Mouse (Mus musculus): ENCODE measurements around the gene Galr2.

Gene Galr2

DNA sequence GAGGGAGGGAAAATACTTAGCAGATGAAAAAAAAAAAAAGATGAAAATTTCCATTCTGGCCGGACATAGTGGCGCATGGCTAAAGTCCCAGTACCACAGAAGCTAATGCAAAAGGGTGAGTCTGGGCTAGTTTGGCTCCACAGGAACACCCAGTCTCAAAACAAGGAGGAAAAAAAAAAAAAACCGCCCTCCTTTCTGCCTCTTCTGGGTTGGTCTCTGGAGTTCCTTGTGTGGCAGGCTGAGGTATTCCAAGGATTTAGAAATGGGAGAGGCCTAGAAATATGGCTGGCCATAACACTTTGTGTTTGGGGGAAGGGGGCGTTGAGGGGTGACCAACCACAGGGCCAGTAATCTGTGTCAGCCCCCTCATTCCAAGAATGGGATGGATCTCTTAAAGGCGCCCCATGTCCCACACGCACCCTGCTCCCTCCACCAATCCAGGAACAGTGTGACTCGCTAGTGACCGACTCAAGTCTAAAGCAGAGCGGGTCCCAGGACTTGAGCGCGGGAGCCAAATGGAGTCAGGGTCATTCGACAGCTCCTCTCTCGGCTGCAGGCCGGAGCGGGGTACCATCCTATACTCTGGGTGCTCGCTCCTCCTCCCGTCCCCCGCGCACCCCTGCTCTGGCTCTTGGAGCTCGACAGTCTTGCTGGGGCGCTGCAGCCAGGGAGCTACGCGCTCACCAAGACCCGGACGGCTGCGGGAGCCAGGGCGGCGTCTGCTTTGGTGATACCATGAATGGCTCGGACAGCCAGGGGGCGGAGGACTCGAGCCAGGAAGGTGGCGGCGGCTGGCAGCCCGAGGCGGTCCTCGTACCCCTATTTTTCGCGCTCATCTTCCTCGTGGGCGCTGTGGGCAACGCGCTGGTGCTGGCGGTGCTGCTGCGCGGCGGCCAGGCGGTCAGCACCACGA, at the start of gene Galr2:
Gene Galr2, plus strand, starts transcription at position 189 of the 913 bp plus-strand sequence.
- no peak for DNase-seq (ENCODE audit: low spot score in 2 of 2)

DNA sequence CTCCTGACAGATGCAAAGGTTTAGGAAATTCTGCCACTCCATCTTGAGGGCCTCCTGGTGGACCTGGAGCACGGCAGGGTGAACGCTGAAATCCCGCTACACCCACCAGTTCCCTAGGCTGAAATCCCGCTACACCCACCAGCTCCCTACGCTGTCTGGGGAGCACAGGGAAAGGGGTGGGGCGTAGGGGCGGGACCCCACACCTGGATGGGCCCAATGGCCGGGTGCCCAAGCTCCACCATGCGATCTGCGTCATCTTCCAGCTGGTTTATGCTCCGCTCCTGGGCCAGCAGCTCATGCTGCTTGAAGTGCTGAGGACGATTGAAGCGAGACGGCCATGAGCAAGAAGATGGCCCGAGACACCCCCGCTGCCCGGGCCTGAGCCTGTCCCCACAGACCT, 48.3 kb upstream of the Galr2 start:
- DNase-seq (ENCODE audit: low spot score in 2 of 2) = no peak

- DNase-seq (ENCODE audit: low spot score in 2 of 2) = no peak
Measured at GRCm38 (mm10) chr11:116234901-116235300, 45.8 kb upstream of the Galr2 start.

- no peak for DNase-seq (ENCODE audit: low spot score in 2 of 2)
Measured at GRCm38 (mm10) chr11:116237742-116238395, 42.9 kb upstream of the Galr2 start, which contains the start of gene Evpl. Gene Evpl (minus strand): TSS chr11:116238077.

DNA sequence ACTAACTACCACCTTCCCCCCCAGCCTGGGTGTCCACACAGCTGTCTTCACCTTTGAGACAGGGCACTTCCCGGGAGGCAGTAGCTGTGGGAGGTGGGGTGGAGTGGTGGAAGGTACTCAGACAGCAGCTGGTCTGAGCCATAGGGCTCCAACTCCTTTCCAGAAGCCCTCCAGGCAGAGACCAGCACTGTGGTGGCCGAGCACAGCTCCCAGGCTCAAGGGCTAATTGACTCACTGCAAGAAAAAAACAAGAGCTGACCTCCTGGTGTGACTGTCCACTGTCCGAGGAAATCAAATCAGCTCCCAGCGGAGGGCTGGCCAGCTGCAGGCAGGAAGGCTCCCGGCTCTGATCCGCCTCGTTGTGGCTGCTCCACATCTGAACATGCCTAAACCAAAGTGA, 40.9 kb upstream of the Galr2 start:
- DNase-seq (ENCODE audit: low spot score in 2 of 2) = no peak

- no peak for DNase-seq (ENCODE audit: low spot score in 2 of 2)
Measured at GRCm38 (mm10) chr11:116241744-116242235, 38.9 kb upstream of the Galr2 start.

DNA sequence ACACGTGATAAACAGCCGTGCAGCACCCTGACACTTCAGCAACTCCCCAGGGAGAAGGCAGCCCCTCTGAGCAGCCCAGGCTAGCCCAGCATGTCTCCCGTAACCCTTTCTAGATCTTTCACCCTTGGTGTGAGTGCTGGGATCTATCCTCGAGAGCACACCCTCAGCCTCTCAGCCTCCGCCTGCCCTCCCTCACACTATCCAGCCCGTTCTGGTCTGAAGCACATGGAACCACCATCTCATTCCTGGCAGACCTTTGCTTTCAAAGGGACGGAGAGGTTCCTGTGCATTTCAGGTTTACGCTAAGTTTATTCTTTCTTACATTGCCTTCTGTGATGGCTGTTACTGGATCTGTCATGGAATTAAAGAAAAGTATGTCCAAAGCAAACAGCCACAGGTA, 36.2 kb upstream of the Galr2 start:
- DNase-seq (ENCODE audit: low spot score in 2 of 2) = no peak

DNA sequence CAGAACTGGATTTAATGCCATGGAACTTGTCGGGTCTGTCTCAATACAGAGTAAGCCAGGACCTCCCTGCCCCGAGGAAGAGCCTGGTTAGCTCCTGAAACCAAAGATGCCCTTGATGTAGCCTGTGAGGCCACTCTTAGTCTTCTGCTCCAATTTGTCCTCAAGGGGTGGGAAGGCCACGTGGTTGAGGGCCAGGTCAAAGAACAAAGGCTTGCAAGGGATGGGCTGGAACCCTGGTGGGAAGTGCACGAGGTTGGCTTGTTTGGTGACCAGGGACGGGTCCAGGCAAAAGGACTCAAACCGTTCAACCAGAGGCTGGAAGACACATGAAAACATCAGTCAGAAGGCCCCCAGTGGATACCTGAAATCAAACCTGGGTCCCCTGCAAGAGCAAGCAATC, 35.1 kb upstream of the Galr2 start:
- DNase-seq (ENCODE audit: low spot score in 2 of 2) = no peak

DNA sequence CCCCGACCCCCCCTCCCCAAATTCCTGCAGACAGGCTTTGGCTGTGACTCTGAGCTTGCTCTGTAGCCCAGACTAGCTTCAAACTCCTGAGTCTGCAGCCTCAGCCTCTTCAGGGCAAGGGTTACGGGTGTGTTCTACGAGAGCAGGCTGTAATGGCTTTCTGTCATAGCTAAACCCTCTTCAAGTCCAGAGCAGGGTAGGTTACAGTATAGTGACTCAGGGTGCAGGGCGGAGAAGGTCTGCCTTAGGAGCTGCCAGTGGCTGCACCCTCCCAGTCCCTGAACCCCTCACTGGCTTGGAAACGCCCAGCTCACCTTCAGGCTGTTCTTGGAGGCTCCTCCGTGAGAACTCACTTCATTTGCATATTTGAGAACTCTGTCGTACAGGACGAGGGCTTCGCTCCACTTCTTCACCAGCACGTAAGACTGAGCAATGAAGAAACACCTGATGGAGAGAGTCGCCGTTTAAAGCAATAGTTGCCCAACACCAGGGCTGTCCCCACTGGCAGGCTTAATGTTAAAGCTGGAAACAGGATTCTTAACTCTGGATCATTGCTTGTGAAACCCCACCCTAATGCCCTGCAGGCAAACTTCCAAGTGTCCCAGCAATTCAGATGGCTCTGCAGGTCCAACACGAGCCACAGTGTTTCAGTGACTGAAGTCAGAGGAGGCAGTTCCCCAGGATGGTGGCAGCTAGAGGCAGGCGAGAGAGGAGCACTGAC, 33.1 kb upstream of the Galr2 start:
- no peak for DNase-seq (ENCODE audit: low spot score in 2 of 2)

- no peak for DNase-seq (ENCODE audit: low spot score in 2 of 2)
Measured at GRCm38 (mm10) chr11:116250898-116251297, 29.8 kb upstream of the Galr2 start.

GRCm38 (mm10) chr11:116253076-116253600, 27.6 kb upstream of the Galr2 start:
- DNase-seq (ENCODE audit: low spot score in 2 of 2) = no peak

GRCm38 (mm10) chr11:116254627-116255026, 26.1 kb upstream of the Galr2 start:
- DNase-seq (ENCODE audit: low spot score in 2 of 2) = no peak

GRCm38 (mm10) chr11:116255090-116255981, 25.4 kb upstream of the Galr2 start:
- no peak for DNase-seq (ENCODE audit: low spot score in 2 of 2)

DNA sequence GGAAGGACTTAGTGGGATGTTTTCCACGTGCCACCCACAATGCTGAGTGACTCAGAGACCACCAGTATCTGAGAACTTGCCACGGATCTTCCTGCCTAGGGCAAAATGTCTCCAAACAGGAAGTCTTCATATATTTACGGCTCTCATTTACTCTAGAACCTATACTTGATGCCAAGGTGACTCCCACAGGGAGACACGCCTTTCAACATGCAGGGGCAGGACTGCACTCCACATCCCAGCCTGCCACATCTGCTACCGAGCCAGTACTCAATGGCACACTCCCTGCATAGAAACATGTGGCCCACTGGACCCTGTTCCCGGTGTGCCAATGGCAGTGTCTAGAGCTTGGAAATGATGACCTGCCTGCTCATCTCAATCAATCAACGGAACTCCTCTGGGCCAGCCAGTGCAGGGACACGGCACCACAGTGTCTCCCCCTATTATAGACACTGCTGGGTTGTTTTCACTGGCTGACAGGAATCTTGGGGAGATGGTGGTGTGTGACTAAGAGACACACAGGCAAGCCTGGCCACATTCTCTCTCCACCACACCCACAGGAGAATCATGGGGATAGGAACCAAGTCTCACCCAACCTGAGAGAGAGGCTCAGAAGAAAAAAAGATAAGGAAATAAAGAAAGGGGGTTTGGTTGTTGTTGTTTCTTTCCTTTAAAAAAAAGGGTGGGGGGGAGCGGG, 24.6 kb upstream of the Galr2 start:
- no peak for DNase-seq (ENCODE audit: low spot score in 2 of 2)

GRCm38 (mm10) chr11:116259461-116259860, 21.3 kb upstream of the Galr2 start:
- no peak for DNase-seq (ENCODE audit: low spot score in 2 of 2)

DNA sequence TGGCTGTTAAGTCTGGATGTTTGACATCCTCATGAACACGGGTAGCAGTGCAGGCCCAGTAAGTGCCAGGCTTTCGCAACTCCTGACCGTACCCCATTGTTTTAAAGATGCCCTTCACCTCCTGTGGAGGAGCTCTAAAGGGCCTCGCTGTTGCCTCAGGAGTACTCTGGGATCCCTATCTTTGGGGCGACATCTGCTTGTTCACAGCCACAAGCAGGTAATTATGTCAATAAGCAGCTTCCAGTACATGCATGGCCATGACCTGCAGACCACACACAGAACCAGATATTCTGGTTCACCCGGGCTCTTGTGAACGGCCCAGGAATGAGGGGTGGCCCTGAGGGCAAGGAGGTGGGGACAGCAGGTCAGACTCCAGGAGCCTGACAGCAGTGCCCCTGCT, 20.5 kb upstream of the Galr2 start:
- DNase-seq (ENCODE audit: low spot score in 2 of 2) = no peak

- DNase-seq (ENCODE audit: low spot score in 2 of 2) = peak in 1 of 2 experiments; percentile 18
Measured at GRCm38 (mm10) chr11:116265352-116265751, 15.4 kb upstream of the Galr2 start.

DNA sequence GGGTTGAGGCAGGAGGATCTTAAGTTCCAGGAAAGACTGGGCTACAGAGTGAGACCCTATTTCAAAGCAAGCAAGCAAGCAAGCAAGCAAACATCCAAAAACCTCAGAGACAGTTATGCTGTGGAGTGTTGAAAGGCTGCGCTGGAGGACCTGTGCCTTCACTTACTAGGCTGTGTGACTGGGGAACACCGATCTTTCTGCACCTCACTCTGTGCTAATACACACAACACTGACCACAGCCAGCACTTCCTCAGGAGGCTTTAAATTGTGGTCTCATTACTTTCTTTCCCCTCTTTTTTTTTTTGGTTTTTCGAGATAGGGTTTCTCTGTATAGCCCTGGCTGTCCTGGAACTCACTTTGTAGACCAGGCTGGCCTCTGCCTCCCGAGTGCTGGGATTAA, 14.9 kb upstream of the Galr2 start:
- DNase-seq (ENCODE audit: low spot score in 2 of 2) = no peak

DNA sequence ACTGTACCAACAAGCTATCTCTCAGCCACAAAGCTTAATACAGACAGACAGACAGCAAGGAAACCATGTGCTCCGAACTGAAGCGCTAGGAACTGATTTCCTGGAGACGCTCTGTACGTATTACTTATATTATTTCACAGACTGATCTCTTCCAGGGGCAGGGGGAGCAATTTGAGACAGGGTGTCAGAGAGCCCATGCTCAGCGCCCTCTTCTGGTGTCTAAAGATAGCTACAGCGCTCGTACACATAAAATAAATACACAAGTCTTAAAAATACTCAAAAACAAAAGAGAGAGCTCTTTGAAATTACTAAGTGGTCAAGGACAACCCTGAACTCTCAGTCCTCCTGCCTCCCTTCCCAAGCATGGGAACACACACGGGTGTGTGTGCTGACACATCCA, 13.1 kb upstream of the Galr2 start:
- DNase-seq (ENCODE audit: low spot score in 2 of 2) = no peak

DNA sequence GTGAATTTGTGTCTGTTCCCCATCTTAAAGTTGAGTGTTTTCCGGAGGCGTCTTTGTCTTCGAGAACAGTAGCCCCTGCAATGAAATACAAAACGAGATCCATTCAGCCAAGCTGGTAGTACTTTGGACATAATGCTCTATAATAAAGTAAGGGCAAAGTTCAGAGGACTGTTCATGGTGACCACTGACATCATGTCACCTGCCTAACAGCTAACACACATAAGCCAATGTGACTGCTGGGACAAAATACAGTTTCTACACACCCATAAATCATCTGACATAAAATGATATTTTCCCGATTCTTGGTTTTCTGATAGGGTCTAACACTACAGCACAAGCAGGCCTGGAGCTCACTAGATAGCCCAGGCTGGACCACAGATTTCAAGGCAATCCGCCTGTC, 12.4 kb upstream of the Galr2 start:
- DNase-seq (ENCODE audit: low spot score in 2 of 2) = no peak
